Mouse (Mus musculus) kidney, postnatal 14 days (tissue): ENCODE data around the gene Myo9b.
"Not testable (repeated sequence)": the region's sequence is repeated elsewhere in the genome, so short reads cannot be mapped to it uniquely, and the experiment has no call there.

Experiments used
- DNase-seq: peaks from one replicate; pipeline ENCODE4 v3.0.0; 2022; ENCODE audit warnings: mixed read lengths

Gene Myo9b

GRCm38 (mm10) chr8:71272286-71273150 lies at the start of gene Myo9b, which contains the start of gene Haus8:
Gene Myo9b (plus strand): TSS chr8:71272714.
Gene Haus8 (minus strand): TSS chr8:71272934.
- peak; percentile 99 for DNase-seq

- DNase-seq, result peak; percentile 19
These were observed 48.0 kb upstream of the Myo9b start for GRCm38 (mm10) chr8:71224560-71224959.

GRCm38 (mm10) chr8:71242757-71243156 lies 29.8 kb upstream of the Myo9b start:
- no peak for DNase-seq

DNA sequence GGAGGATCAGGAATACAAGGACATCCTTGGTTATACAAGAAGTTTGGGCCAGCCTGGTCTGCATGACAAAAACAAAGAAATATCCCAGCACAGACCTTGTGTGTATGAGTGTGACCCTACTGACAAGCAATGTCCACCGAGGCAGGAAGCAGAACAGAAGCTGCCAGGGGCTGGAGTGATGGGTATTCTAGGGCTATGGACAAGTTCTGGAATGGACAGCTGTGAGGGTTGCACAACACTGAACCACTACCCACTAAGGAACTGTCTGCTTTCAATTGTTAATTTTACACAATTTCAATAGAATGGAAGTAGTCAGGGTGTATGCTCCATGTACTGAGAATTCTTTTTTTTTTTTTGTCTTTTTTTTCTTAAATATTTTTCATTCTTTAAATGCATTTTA lies 24.3 kb upstream of the Myo9b start:
- DNase-seq, result no peak

- no peak for DNase-seq
These were observed 15.8 kb upstream of the Myo9b start for GRCm38 (mm10) chr8:71256545-71257232.

- DNase-seq, result peak; percentile 36
These were observed 11.3 kb upstream of the Myo9b start for GRCm38 (mm10) chr8:71261234-71261633.

- DNase-seq, result no peak
These were observed 4.8 kb upstream of the Myo9b start for GRCm38 (mm10) chr8:71267690-71268089.

- DNase-seq, result not testable (repeated sequence)
These were observed 4.2 kb upstream of the Myo9b start for GRCm38 (mm10) chr8:71268286-71268685.

GRCm38 (mm10) chr8:71271630-71272029 lies 884 bp upstream of the Myo9b start:
- no peak for DNase-seq

DNA sequence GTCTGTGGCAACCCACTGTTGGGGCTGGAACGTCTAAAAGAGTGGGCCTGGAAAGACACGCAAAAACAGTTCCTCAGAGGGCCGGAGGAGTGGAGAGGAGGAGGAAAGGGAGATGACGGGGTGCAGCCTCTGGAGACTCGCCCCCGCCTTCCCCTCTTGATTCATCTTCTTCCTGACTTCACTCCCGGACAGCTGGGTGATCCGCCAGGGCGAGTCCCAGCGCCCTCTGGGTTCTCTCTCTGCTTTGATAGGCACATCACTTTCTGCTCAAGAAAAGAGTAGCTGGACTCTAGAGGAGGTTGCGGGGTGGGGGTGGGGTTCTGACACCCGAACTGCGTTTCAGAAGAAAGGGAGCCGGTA lies 617 bp downstream of the Myo9b start:
- DNase-seq, result peak; percentile 66

DNA sequence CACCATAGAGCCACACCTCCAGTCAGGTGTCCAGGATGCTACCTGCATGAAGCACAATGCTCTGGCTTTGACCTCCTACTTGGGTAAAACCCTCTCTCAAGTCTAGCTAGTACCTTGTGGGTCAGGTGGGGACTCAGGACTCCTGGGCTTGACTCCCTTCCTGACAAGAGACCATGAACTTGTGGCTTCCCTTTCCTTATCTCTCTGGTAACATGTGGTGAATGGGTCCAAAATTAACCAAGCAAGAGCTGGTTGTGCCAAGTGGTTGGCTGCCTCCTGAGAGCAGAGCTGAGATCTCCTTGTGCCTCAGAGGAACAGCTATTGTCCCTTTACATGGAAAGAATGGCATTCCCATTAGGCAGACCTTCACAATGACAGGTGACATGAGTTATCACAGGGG lies 2.0 kb downstream of the Myo9b start:
- no peak for DNase-seq

DNA sequence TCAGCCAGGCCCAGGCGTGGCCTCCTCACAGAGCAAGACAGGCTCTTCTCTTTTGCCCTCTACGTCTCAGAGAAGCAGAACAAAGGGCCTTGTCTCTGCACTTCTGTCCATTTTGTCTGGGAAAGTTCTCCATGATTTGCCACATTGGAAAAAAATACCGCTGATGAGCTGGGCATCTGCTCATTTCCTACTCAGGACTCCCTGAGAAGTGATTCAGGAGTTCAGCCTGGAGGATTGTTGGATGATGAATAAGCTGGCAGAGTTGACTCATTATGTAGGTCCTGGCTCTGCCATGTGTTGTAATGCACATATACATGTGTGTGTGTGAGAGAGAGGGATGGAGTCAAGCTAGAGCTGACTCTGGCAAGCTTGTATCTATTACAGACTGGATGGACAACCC lies 3.7 kb downstream of the Myo9b start:
- no peak for DNase-seq

GRCm38 (mm10) chr8:71279409-71279808 lies 6.9 kb downstream of the Myo9b start:
- DNase-seq, result not testable (repeated sequence)

- not testable (repeated sequence) for DNase-seq
These were observed 9.2 kb downstream of the Myo9b start for GRCm38 (mm10) chr8:71281731-71282130.

DNA sequence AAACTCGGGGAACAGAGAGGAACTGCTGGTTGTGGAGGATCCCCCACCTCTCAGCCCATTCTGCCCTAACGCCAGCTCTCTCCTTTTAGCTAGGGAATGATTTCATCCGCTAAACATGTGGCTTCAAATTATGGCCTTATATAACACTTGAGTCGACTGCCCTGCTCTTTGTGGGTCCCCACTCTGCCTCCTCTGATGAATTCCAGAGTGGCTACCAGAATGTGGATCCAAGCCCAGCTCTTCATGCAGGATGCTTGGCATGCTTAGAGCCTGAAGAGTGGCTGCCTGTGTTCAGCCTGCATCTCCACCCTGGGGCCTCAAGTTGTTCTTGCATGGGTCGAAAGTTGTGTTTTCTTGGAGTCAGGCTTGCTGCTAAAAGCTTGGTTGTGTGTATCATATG lies 10.1 kb downstream of the Myo9b start:
- no peak for DNase-seq

GRCm38 (mm10) chr8:71286223-71286622 lies 13.7 kb downstream of the Myo9b start:
- not testable (repeated sequence) for DNase-seq

GRCm38 (mm10) chr8:71288441-71288949 lies 16.0 kb downstream of the Myo9b start:
- no peak for DNase-seq

DNA sequence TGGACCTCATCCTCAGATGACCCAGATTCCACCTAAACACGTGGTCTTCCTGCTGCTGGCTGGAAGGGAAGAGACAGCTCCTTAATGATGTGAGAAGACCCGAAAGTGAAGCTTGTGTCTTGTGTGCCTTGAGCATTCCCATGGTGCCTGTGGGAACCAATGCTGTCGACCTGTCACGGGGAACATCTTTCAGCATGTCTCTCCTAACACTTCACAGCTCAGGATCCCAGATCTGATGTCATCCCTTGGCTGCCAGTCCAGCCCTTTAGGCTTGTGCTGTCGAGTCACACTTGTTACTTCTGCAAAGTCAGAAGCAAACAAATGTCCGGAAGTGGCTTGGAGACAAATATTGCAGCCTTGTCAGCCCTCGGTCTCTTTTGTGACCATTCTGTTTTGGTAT lies 16.6 kb downstream of the Myo9b start:
- no peak for DNase-seq

GRCm38 (mm10) chr8:71290211-71290610 lies 17.7 kb downstream of the Myo9b start:
- DNase-seq, result no peak

DNA sequence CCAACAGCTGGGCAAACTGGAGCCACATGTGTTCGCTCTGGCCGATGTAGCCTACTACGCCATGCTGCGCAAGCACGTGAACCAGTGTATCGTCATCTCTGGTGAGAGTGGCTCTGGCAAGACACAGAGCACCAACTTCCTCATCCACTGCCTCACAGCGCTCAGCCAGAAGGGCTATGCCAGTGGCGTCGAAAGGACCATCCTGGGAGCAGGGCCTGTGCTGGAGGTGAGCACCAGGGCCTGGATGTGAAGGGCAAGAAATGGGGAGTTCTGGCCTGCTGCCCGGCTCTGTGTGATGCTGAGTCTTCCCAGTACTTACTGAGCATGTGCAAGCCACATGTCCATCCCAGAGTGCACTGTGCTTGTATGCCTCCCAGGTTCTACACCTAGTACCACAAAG lies 18.4 kb downstream of the Myo9b start:
- DNase-seq, result no peak

DNA sequence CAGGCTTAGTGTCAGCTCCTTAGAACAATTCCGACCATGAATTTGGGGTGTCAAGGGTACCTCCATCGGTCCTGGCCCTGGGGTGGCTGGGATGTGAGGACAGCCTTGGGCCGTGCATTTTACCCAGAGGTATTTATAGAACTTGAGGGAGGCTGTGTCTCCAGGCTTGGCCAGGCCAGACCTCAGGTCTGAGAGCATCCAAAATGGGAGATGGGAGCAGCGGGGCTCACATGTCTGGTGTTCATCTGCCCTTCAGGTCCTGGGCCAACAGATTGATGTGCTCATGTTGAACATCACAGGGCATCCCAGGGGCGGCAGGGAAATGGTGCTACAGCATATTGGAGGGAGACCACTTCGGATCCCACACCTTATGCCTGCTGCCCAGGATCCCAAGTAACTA lies 18.8 kb downstream of the Myo9b start:
- no peak for DNase-seq

DNA sequence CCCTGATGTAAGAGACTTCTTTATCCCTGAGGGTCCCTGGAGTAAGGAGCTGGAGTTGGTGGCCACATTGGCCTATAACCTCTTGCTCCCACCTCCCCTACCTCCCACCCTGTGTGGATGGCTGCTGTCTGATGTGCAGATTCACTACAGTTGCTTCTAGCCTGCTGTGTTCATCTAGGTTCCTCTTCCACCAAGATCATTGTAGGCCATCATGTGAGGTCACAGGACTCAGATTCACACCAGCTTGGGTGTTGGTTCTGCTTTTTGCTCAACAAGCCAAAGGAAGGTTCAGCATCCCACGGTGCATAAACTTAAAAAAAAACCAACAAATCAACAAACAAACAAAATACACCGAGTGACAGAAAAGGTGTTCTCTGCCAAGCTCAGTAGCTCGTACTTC lies 21.4 kb downstream of the Myo9b start:
- not testable (repeated sequence) for DNase-seq

DNA sequence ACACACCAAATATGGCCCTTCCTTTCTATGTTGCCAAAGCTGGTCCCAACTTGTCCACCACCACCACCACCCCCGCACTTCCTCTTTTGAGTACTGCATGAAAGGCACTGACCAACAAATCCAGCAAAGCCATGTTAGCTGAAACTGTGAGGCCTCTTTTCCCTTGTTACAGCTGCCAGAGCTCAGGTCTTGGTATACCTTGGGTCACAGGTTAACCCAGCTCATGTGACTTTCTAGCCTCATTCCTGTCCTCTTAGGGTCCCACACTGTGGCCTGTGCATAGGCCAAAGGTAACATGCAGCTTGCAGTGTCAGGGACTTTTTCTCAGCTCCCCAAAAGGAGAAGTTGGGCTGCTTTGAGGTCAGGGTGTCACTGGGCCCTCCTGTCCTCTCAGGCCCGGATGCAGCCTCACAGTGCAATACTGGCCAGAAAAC lies 23.7 kb downstream of the Myo9b start:
- no peak for DNase-seq

- DNase-seq, result no peak
These were observed 24.3 kb downstream of the Myo9b start for GRCm38 (mm10) chr8:71296784-71297183.
